Mouse (Mus musculus) skeletal muscle tissue, postnatal 0 days (tissue): Measurements from ENCODE around the gene Gm29609. TPM values are rescaled to one million over a fixed set of nuclear protein-coding genes. Genes with fewer than 3 reads are reported as not detected.

Source experiments
- polyA plus RNA-seq: library from polyadenylated mRNA; unstranded; fragments of >200 nt; fragmentation: Nextera tagmentation; extraction: Ambion mirVana; gene quantifications from 2 replicates; pipeline ENCODE4 v1.2.1, GENCODE M21; 2015

Gene Gm29609
- 0.51 and 0.68 TPM in 2 replicates for polyA plus RNA-seq

DNA sequence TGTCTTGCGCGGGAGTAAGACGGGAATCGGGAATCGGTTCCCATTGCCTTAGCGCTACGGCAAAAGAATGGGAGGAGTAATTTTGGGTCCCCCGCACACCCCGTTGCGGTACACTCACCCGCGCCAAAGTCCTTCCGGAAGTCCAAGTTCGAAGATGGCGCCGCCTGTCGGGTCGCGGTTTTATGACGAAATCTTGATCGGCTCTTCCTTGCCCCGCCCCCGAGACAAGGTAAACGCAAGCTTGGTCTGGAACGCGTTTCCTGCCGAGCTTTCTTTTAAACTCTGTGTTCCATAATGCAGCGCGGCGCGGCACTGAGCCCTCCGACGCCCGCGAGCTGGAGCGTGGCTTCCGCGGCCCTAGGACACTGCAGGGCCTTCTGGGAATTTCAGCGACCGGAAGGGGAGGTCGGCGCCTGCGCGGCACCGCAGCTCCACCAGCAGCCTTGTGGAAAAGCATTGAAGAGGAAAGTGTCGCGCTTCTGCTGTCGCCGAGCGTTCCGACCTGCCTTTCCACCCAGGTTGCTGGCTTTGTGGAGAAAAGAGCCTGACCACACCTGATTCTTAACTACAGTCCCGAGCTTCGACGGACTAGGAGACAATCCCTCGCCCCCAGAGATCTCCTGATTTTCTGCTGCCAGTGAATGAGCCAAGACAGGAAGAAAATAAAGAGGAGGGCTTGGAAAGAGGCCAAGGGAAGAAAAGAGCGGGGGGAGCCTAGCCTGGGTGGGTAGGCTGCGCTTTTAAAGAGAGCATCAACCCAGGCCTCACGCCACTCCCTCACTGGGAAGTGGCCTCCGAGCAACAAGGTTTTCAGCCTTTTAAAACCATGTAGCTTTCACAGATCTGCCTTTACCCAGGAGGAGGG lies at the start of gene Gm29609, which contains the start of gene Gtf3c2:
TSS of gene Gm29609 (minus strand) at position 146 of the 865 bp plus-strand sequence.
TSS of gene Gtf3c2 (minus strand) at position 379 of the 865 bp plus-strand sequence.

DNA sequence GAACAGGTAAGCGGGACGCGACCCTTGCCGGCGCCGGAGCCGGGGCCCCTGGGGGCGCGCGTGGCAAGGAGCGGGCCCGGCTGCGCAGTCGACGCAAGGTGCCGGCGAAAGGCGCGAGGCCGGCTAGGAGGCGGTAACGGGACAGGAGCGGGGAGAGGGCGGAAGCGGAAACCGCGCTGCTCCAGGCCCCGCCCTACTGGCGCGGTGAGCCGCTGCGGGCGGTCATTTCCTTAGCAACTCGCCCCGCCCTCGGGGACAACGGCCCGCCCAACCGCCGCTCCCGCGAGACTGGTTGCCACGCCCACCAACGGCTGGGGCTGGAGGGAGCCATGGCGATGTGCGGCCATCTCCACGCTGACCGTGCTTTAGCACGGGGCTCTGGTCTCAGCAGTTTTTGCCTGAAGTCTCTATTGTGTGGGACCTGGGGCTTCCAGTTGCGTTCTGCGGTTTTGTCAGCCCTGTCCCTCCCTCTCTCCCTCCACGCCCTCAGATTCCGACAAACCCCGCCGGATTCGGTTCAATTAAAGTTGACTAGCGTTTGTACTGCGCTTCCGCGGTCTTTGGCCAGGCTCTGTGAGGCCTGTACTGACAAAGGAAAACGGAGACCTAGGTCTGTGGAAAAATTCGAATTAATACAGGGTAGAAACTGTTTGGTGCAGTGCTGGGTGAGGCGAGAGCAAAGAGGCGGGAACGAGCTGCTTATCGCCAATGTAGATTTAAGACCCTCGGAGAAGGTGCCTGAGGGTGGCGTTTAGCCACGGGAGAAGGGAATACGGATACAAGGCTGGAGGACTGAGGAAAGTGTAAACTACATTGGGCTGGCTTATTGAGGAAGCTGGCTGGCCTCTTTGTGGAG lies 41.0 kb upstream of the Gm29609 start, which contains the start of gene Ppm1g:
TSS of gene Ppm1g (minus strand) at position 240 of the 856 bp plus-strand sequence.

DNA sequence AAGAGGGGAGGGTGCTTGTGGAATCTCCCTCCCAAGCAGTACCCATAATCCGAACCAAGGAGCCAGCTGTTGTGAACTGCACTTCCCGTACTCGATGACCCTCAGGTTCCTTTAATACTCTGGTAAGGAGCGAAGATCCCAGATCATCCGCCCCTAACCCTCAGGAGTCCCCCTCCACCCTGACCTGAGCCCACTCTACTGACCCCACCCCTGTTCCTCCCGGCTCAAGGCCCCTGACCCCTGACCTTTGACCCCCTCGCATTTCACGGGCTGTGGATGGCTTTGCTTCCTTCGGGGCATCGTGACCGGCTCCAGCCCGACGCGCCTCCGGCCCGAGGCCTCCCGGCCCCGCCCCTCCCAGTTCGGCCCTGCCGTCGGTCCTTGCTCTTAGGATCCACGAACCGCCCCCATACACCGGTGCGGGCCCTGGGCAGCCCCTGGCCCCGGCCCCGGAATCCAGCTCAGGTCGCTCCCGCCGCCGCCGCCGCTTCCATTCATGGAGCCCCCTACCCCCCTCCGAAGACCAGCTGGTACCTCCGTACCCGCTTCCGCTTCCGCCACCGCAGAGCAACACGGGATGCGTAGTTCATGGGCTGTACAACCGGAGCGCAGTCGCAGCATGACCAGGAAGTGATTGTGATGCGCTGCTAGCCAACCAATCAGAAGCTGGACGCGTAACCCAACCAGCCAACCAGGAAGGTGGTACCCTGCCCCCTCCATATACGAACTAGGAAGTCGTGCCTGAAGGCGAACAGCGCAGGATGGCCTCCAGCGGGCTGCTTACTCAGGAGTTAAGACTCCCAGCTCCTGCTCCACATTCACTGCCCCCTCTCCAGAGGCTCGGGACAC lies 22.3 kb upstream of the Gm29609 start, which contains the start of gene Zfp513:
TSS of gene Zfp513 (minus strand) at position 562 of the 849 bp plus-strand sequence.

GRCm38 (mm10) chr5:31192939-31193630 lies 13.4 kb upstream of the Gm29609 start, which contains the start of the genes Snx17 and Eif2b4:
Snx17 (plus strand) TSS chr5:31193227.
Eif2b4 (minus strand) TSS chr5:31193430.

DNA sequence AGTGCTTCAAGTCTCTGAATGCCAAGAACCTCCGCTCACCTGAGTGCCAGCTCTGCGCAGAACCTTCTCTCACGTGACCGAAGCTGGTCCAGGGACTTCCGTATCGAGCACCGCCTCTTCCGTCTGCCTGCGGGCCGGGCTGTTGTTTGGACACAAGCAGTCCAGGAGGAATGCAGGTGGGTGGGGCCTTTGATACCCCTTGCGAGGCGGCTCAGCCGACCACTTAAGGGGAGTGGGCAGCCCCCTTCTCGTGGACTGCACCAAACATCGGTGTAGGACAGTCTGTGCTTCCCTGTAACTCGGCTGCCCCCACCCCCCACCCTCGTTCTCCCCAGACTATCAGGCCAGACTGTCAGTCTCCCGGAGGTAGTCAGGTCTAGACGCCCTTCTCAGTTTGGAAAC lies 25.6 kb downstream of the Gm29609 start, which contains the start of gene Mpv17:
TSS of gene Mpv17 (minus strand) at position 100 of the 402 bp plus-strand sequence.

DNA sequence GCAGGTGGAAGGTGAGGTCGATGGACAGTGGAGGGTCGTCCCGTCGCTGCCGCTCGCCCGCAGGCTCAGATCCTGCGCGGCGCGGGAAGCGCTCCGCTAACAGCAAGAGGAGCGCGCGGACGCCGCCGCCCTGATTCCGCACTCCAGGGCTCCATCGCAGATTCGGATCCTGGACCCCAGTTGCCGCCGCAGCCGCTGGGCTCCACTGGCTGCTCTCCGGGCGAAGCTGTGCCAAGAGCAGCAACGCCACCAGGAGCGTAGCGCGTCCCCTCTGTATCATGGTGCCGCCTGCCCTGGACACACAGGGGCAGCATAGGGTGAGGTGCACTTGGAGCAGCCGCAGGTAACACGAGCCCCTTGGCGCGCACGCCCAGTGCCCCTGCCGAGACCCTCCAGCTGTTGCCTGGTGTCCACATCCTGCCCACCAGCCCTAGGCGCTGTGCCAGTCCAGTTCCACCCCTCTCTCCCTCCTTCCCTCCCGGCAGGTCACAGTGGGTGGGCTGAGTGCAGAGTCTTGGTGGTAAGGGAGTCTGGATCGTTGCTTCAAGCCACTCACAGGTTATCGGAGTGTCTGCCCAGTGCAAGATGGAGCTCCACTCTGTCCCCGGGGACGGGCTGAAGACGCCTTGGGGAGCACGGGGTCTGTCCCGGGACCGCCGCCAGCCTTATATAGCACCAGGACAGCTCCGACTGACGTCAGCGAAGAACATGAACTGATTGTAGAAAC lies 41.3 kb downstream of the Gm29609 start, which contains the start of gene Ucn:
TSS of gene Ucn (minus strand) at position 589 of the 727 bp plus-strand sequence.

GRCm38 (mm10) chr5:31116354-31116753 lies 63.4 kb downstream of the Gm29609 start, which contains the start of gene Trim54:
Trim54 (plus strand) TSS chr5:31116712.

GRCm38 (mm10) chr5:31108000-31108490 lies 71.7 kb downstream of the Gm29609 start, which contains the start of gene Slc30a3:
Slc30a3 (minus strand) TSS chr5:31108237.

GRCm38 (mm10) chr5:31105814-31106335 lies 73.8 kb downstream of the Gm29609 start, which contains the start of gene Dnajc5g:
Dnajc5g (plus strand) TSS chr5:31106285.

Other genes with a start within 250 kb of the Gm29609 start
- gene Cgref1, start 234.3 kb downstream of the Gm29609 start, polyA plus RNA-seq: 18.3 and 20.6 TPM in 2 replicates
- 84.0 and 85.7 TPM in 2 replicates for gene Preb, start 219.6 kb downstream of the Gm29609 start, polyA plus RNA-seq
- gene Tcf23, start 211.2 kb downstream of the Gm29609 start, polyA plus RNA-seq: 0.07 TPM in 1 of 2 replicates, not detected in the other
- 262 and 282 TPM in 2 replicates for gene Atraid, start 131.6 kb downstream of the Gm29609 start, polyA plus RNA-seq
- 10.1 and 11.2 TPM in 2 replicates for gene Slc5a6, start 131.0 kb downstream of the Gm29609 start, polyA plus RNA-seq
- gene Cad, start 125.1 kb downstream of the Gm29609 start, polyA plus RNA-seq: 6.1 and 6.4 TPM in 2 replicates
- not detected in 2 replicates for gene Dnajc5g, start 73.6 kb downstream of the Gm29609 start, polyA plus RNA-seq
- gene Slc30a3, start 71.7 kb downstream of the Gm29609 start, polyA plus RNA-seq: 0.08 TPM in 1 of 2 replicates, not detected in the other
- gene Trim54, start 63.2 kb downstream of the Gm29609 start, polyA plus RNA-seq: 210 and 232 TPM in 2 replicates
- gene Ucn, start 41.1 kb downstream of the Gm29609 start, polyA plus RNA-seq: 1.1 TPM in 2 replicates
- 62.8 and 67.1 TPM in 2 replicates for gene Mpv17, start 25.7 kb downstream of the Gm29609 start, polyA plus RNA-seq
- 20.8 and 21.8 TPM in 2 replicates for gene Gtf3c2, start 233 bp upstream of the Gm29609 start, polyA plus RNA-seq
- gene Snx17, start 13.3 kb upstream of the Gm29609 start, polyA plus RNA-seq: 96.4 and 109 TPM in 2 replicates
- 61.4 and 74.4 TPM in 2 replicates for gene Eif2b4, start 13.5 kb upstream of the Gm29609 start, polyA plus RNA-seq
- 3.6 and 6.5 TPM in 2 replicates for gene Zfp513, start 22.4 kb upstream of the Gm29609 start, polyA plus RNA-seq
- gene Ppm1g, start 40.8 kb upstream of the Gm29609 start, polyA plus RNA-seq: 37.5 and 45.6 TPM in 2 replicates
- gene Nrbp1, start 61.0 kb upstream of the Gm29609 start, polyA plus RNA-seq: 95.9 and 102 TPM in 2 replicates
- gene Gm9970, start 61.3 kb upstream of the Gm29609 start, polyA plus RNA-seq: 0.87 TPM in 2 replicates
- gene Krtcap3, start 71.8 kb upstream of the Gm29609 start, polyA plus RNA-seq: 0.74 and 1.2 TPM in 2 replicates
- 10.1 and 11.2 TPM in 2 replicates for gene Ift172, start 111.2 kb upstream of the Gm29609 start, polyA plus RNA-seq
- gene Fndc4, start 116.2 kb upstream of the Gm29609 start, polyA plus RNA-seq: 14.3 and 18.7 TPM in 2 replicates
- 0.19 and 0.22 TPM in 2 replicates for gene Gckr, start 117.5 kb upstream of the Gm29609 start, polyA plus RNA-seq